Mouse (Mus musculus): Measurements from ENCODE around the gene Tbpl1.

DNA sequence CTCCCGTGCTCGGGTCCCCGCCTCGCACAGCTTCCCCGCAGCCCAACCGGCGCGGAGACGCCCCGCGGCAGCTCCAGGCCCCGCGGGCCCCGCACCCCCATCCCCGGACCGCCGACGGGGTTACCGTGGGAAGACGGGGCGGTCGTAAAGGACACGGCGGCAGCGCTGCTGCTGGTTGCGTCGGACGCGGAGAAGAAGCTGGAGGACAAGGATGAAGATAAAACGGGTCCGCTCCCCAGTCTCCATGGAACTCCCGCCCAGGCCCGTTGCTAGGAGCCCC is 806 bp downstream of the Tbpl1 start:
- TF ChIP-seq CTCF (IDR thresholded peaks at IDR 0.05; ENCODE audit: low read depth) (no peak), EP300 (optimal IDR thresholded peaks at IDR 0.05) (no peak)
